Mouse (Mus musculus) retina, postnatal 7 days (tissue): ENCODE measurements at regions not wholly inside any gene's neighbourhood (a gene's known extent, or its start where the extent isn't known, plus 50 kb on each side); places are given as distances from the start of the nearest gene placed in this dataset.

Experiments used
- DNase-seq: peaks from one replicate; pipeline ENCODE4 v3.0.0-alpha.2; 2012; ENCODE audit warnings: low read depth, low spot score

DNA sequence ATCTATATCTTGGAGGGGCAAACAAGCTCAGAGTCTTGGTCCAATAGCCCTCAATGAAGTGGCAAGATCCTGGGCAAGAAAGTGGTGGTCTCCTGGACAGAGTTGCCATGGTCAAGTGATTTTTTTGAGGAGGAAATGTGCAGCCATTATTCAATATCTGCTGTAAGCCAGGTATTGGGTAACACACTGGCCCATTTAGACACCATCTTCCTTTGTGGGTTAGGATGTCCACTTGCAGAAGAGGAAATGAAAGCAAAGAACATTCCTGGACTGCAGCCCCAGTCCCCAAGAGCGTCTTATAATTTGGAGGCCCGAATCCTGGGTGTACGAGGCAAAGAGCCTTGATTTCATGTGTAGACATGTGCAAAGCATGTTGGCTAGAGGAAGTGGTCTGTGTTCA is 56.3 kb upstream of the Pitx1 start:
- no peak for DNase-seq

GRCm38 (mm10) chr13:55887099-55887736 is 51.2 kb upstream of the Pitx1 start:
- no peak for DNase-seq
